Mouse (Mus musculus): ENCODE results near the gene Crebl2. TPM values are rescaled to one million over a fixed set of nuclear protein-coding genes. Genes with fewer than 3 reads are reported as not detected.

The Crebl2 gene
- polyA plus RNA-seq, 2 experiments, result 3.0 to 8.1 TPM

DNA sequence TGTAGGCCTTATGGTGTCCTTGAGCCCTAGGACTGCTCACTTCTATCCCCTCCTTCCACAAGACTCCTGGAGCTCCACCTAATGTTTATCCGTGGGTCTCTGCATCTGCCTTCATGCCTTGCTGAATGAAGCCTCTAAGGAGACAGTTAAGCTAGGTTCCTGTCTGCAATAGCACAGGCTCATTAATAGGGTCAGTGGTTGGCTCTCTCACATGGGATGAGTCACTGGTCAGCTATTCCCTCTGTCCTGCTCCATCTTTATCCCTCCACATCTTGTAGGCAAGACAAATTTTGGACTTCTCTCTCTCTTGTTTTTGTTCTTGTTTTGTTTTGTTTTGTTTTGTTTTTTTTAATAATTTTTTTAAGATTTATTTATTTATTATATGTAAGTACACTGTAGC lies 75.9 kb downstream of the Crebl2 start:
- H3K9ac ChIP-seq (ENCODE audit: low read depth, low read length, severe bottlenecking), result no peak overlapping the region
- ATAC-seq (ENCODE audit: low FRiP score, low read depth) (no peak), DNase-seq (ENCODE audit: low spot score) (no peak)
- WGBS, result 71% methylated on average over 1 of the region's 1 CpGs
- H3K4me1 ChIP-seq (ENCODE audit: control insufficient read depth, insufficient read depth, low read length), result no peaks in the 10 kb centered on the region
- no peaks in the 10 kb centered on the region for H3K9me3 ChIP-seq (ENCODE audit: control insufficient read depth, low read length)
- H3K36me3 ChIP-seq (ENCODE audit: control insufficient read depth, insufficient read depth, low read length), result no peaks in the 10 kb centered on the region
- no peaks in the 10 kb centered on the region for H3K27me3 ChIP-seq (ENCODE audit: control insufficient read depth, insufficient read depth, low read length)
- no peak overlapping the region for H3K4me2 ChIP-seq (replicated peaks; ENCODE audit: low read depth, low read length, severe bottlenecking)
- H3K27ac ChIP-seq (replicated peaks; ENCODE audit: low read depth, low read length), result no peak overlapping the region
- no peak for TF ChIP-seq POLR2A (IDR thresholded peaks at IDR 0.05; ENCODE audit: borderline replicate concordance, extremely low read depth, insufficient read depth, insufficient read length)
- no peak overlapping the region for H3K4me3 ChIP-seq (replicated peaks; ENCODE audit: low read length)

Other genes starting within 250 kb of the Crebl2 start
- 2.4 and 2.6 TPM in 2 replicates for gene Mansc1, start 197.7 kb upstream of the Crebl2 start, polyA plus RNA-seq (2012; rRNA removed)
- 2.2 and 2.3 TPM in 2 replicates for gene Mansc1, start 197.7 kb upstream of the Crebl2 start, polyA plus RNA-seq (2014; fragmentation: Nextera tagmentation; extraction: Ambion mirVana)
- gene Borcs5, start 190.6 kb upstream of the Crebl2 start, polyA plus RNA-seq (2012; rRNA removed), result 11.4 and 14.0 TPM in 2 replicates
- gene Borcs5, start 190.6 kb upstream of the Crebl2 start, polyA plus RNA-seq (2014; fragmentation: Nextera tagmentation; extraction: Ambion mirVana), result 18.0 and 20.5 TPM in 2 replicates
- gene Dusp16, start 37.5 kb upstream of the Crebl2 start, polyA plus RNA-seq (2012; rRNA removed), result 19.2 and 20.0 TPM in 2 replicates
- 24.6 and 26.2 TPM in 2 replicates for gene Dusp16, start 37.5 kb upstream of the Crebl2 start, polyA plus RNA-seq (2014; fragmentation: Nextera tagmentation; extraction: Ambion mirVana)
- 8.9 and 11.5 TPM in 2 replicates for gene Gpr19, start 68.4 kb downstream of the Crebl2 start, polyA plus RNA-seq (2012; rRNA removed)
- 7.5 and 7.9 TPM in 2 replicates for gene Gpr19, start 68.4 kb downstream of the Crebl2 start, polyA plus RNA-seq (2014; fragmentation: Nextera tagmentation; extraction: Ambion mirVana)
- gene Cdkn1b, start 90.2 kb downstream of the Crebl2 start, polyA plus RNA-seq (2012; rRNA removed), result 29.8 and 30.3 TPM in 2 replicates
- 18.3 and 18.8 TPM in 2 replicates for gene Cdkn1b, start 90.2 kb downstream of the Crebl2 start, polyA plus RNA-seq (2014; fragmentation: Nextera tagmentation; extraction: Ambion mirVana)
- gene Apold1, start 151.6 kb downstream of the Crebl2 start, polyA plus RNA-seq (2012; rRNA removed), result 2.7 and 3.4 TPM in 2 replicates
- gene Apold1, start 151.6 kb downstream of the Crebl2 start, polyA plus RNA-seq (2014; fragmentation: Nextera tagmentation; extraction: Ambion mirVana), result 4.8 and 4.9 TPM in 2 replicates
- gene Ddx47, start 181.5 kb downstream of the Crebl2 start, polyA plus RNA-seq (2012; rRNA removed), result 93.9 and 104 TPM in 2 replicates
- gene Ddx47, start 181.5 kb downstream of the Crebl2 start, polyA plus RNA-seq (2014; fragmentation: Nextera tagmentation; extraction: Ambion mirVana), result 97.6 and 107 TPM in 2 replicates
- gene Gprc5a, start 235.5 kb downstream of the Crebl2 start, polyA plus RNA-seq (2012; rRNA removed), result 2.7 and 2.8 TPM in 2 replicates
- 3.8 and 4.7 TPM in 2 replicates for gene Gprc5a, start 235.5 kb downstream of the Crebl2 start, polyA plus RNA-seq (2014; fragmentation: Nextera tagmentation; extraction: Ambion mirVana)

Measured in limb, embryonic 14.5 days (tissue).